Mouse (Mus musculus) heart, embryonic 12.5 days (tissue): ENCODE measurements around the gene Csmd2. TPM values are rescaled to one million over a fixed set of nuclear protein-coding genes. Genes with fewer than 3 reads are reported as not detected.
"Not testable (repeated sequence)": the region's sequence is repeated elsewhere in the genome, so short reads cannot be mapped to it uniquely, and the experiment has no call there.

Experiments
- ATAC-seq: fragments of 200-750 bp; cut with Nextera tagmentation; 2 replicates; pipeline ENCODE4 v1.8.0; 2017; ENCODE audit warnings: moderate TSS enrichment, moderate library complexity; ENCODE audit not compliant: insufficient number of reproducible peaks, low FRiP score
- H3K27ac ChIP-seq: fragments of 300-500 bp; sonication (generic); 2 replicates; pipeline ENCODE4 v1.5.1; 2016; ENCODE audit warnings: mild to moderate bottlenecking, moderate library complexity; ENCODE audit not compliant: poor library complexity, severe bottlenecking
- H3K27me3 ChIP-seq: fragments of 300-500 bp; sonication (generic); replicated peaks from 2 replicates; pipeline ENCODE4 v1.6.1; 2016; ENCODE audit warnings: mild to moderate bottlenecking, moderate library complexity
- H3K36me3 ChIP-seq: fragments of 300-500 bp; sonication (generic); 2 replicates; pipeline ENCODE4 v1.6.1; 2016; ENCODE audit warnings: mild to moderate bottlenecking, moderate library complexity
- H3K4me1 ChIP-seq: fragments of 300-500 bp; sonication (generic); replicated peaks from 2 replicates; pipeline ENCODE4 v1.6.1; 2016; ENCODE audit warnings: mild to moderate bottlenecking
- H3K4me2 ChIP-seq: fragments of 300-500 bp; sonication (generic); 2 replicates; pipeline ENCODE4 v1.6.1; 2016; ENCODE audit warnings: mild to moderate bottlenecking, moderate library complexity
- H3K4me3 ChIP-seq: fragments of 300-500 bp; sonication (generic); 2 replicates; pipeline ENCODE4 v1.5.1; 2016; ENCODE audit warnings: mild to moderate bottlenecking
- H3K9ac ChIP-seq: fragments of 300-500 bp; sonication (generic); 2 replicates; pipeline ENCODE4 v1.6.1; 2016; ENCODE audit warnings: mild to moderate bottlenecking, moderate library complexity
- H3K9me3 ChIP-seq: fragments of 300-500 bp; sonication (generic); replicated peaks from 2 replicates; pipeline ENCODE4 v1.6.1; 2016; ENCODE audit warnings: mild to moderate bottlenecking, moderate library complexity
- WGBS: fragments of 180-500 bp; shearing (Covaris S2); methylation state at CpG from one replicate; pipeline ENCODE4 v1.1.7; 2016; 5-methylcytosine and 5-hydroxymethylcytosine counted together
- polyA plus RNA-seq: library from polyadenylated mRNA; unstranded; fragments of >200 nt; fragmentation: Nextera tagmentation; extraction: Ambion mirVana; gene quantifications from 2 replicates; pipeline ENCODE4 v1.2.1, GENCODE M21; 2016

Csmd2 gene
- polyA plus RNA-seq, 1 experiment from 2014 or later = 0.06 TPM

GRCm38 (mm10) chr4:128579182-128579581 is 591.5 kb downstream of the Csmd2 start:
- ATAC-seq = no peak
- peaks cover 62% of the 10 kb centered on the region for H3K36me3 ChIP-seq

GRCm38 (mm10) chr4:128593286-128593685 is 605.6 kb downstream of the Csmd2 start:
- Histone ChIP-seq H3K4me3 (no peak overlapping the region), H3K27me3 (no peaks in the 10 kb centered on the region), H3K4me2 (no peak overlapping the region), H3K36me3 (peaks cover 42% of the 10 kb centered on the region), H3K4me1 (no peaks in the 10 kb centered on the region), H3K9ac (no peak overlapping the region), H3K27ac (no peak overlapping the region), H3K9me3 (no peaks in the 10 kb centered on the region)
- ATAC-seq = no peak
- WGBS = 89% methylated on average over 4 of the region's 4 CpGs

More at GRCm38 (mm10) chr4:128579182-128579581, 591.5 kb downstream of the Csmd2 start:
- H3K4me2 ChIP-seq = no peak overlapping the region
- no peak overlapping the region for H3K4me3 ChIP-seq
- H3K9me3 ChIP-seq = peaks cover 52% of the 10 kb centered on the region
- H3K27ac ChIP-seq = no peak overlapping the region
- WGBS = 52% methylated on average over 4 of the region's 4 CpGs
- H3K27me3 ChIP-seq = no peaks in the 10 kb centered on the region
- no peaks in the 10 kb centered on the region for H3K4me1 ChIP-seq
- H3K9ac ChIP-seq = no peak overlapping the region

DNA sequence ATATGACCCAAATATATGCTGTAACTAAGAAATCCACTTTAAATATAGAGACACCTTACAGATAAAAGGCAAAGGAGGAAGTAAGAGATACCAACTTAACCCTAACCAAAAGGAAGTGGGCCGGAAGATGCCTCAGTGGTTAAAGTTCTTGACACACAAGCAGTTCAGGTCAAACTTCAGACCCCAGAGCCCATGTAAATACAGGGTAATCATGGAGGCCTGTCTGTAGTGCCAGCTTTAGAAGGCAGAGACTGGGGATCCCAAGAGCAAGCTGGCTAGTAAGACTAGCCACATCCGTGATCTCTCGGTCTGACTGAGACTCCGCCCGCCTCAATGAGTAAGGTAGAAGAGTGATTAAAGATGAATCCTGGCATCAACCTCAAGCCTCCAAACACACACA is 606.4 kb downstream of the Csmd2 start:
- 87% methylated on average over 5 of the region's 5 CpGs for WGBS
- H3K4me1 ChIP-seq = no peaks in the 10 kb centered on the region
- no peaks in the 10 kb centered on the region for H3K9me3 ChIP-seq
- H3K27ac ChIP-seq = no peak overlapping the region
- no peak for ATAC-seq
- no peak overlapping the region for H3K4me2 ChIP-seq
- no peak overlapping the region for H3K9ac ChIP-seq
- no peak overlapping the region for H3K4me3 ChIP-seq
- H3K36me3 ChIP-seq = peaks cover 41% of the 10 kb centered on the region
- no peaks in the 10 kb centered on the region for H3K27me3 ChIP-seq

DNA sequence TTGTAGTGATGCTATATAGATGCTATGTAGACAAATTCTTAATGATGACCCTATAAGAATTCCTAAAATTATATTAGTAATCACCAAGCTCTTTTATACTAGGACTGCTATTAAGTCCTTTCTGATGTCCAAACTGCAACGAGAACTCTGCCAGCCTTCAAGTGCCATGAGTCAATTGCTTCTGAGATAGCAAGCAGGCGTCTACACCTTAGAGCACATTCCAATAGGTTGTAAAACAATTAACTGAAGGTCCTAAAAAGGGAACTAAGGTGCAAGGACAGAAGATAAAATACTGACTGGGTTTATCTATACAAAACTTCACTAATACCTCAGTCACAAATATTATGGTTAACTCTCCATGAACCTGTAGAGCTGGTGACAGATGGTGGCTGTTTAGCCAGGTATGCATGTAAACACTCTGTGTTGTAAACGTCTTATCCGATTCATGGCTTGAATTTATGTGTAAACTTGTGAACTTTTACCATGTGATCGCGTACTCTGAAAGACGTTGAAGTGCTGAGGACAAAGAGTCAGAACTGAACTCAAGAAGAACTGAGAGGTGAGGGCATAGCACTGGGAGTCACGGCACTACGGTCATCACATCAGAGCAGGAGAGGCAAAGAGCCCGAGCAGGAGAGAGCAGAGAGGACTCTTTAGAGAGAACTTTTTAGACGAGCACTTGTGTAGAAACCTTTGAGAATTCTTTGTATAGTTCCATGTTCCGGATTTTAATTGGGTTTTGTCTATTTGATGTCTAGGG is 610.3 kb downstream of the Csmd2 start:
- no peaks in the 10 kb centered on the region for H3K27me3 ChIP-seq
- peaks cover 22% of the 10 kb centered on the region for H3K36me3 ChIP-seq
- H3K4me3 ChIP-seq = no peak overlapping the region
- WGBS = 75% methylated on average over 12 of the region's 12 CpGs
- H3K9ac ChIP-seq = no peak overlapping the region
- ATAC-seq = no peak
- no peaks in the 10 kb centered on the region for H3K9me3 ChIP-seq
- H3K27ac ChIP-seq = no peak overlapping the region
- no peaks in the 10 kb centered on the region for H3K4me1 ChIP-seq
- H3K4me2 ChIP-seq = no peak overlapping the region

GRCm38 (mm10) chr4:128606586-128606985 is 618.9 kb downstream of the Csmd2 start:
- Histone ChIP-seq H3K9me3 (no peaks in the 10 kb centered on the region), H3K4me3 (no peak overlapping the region), H3K9ac (no peak overlapping the region), H3K27ac (no peak overlapping the region), H3K4me2 (no peak overlapping the region), H3K36me3 (peaks cover 26% of the 10 kb centered on the region), H3K27me3 (no peaks in the 10 kb centered on the region), H3K4me1 (peaks cover 10% of the 10 kb centered on the region)
- ATAC-seq = no peak
- 94% methylated on average over 7 of the region's 7 CpGs for WGBS

DNA sequence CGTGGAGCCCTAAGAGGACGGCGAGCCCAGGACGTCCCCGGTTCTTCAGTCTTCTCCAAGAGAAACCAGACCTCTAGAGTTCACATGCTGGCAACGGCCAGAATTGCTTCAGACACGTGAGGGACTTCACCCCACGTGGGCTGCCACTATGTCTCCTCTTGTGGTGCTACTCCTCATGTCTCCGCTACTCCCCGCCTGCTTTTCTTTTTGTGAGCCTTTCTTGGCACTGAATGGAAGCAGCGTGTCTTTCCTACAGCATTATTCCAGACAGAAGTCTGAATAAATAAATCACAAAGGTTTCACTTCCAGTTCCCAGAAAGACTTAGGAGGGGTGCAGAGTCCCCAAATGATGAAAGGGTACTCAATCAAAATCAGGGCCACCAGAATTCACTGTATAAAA is 620.0 kb downstream of the Csmd2 start:
- WGBS = 85% methylated on average over 11 of the region's 11 CpGs
- Histone ChIP-seq H3K4me3 (no peak overlapping the region), H3K27me3 (no peaks in the 10 kb centered on the region), H3K9ac (no peak overlapping the region), H3K9me3 (no peaks in the 10 kb centered on the region), H3K4me1 (peaks cover 10% of the 10 kb centered on the region), H3K36me3 (peaks cover 21% of the 10 kb centered on the region), H3K27ac (no peak overlapping the region; the same call in 1 of the 2 replicates), H3K4me2 (peak overlapping the region; percentile 11; the same call in 1 of the 2 replicates)
- ATAC-seq = no peak

- peak; percentile 56 for ATAC-seq
- Histone ChIP-seq H3K36me3 (peaks cover 3% of the 10 kb centered on the region), H3K4me2 (peak overlapping the region; percentile 76), H3K4me3 (peak overlapping the region; percentile 77), H3K4me1 (peaks cover 10% of the 10 kb centered on the region), H3K9ac (peak overlapping the region; percentile 82), H3K9me3 (no peaks in the 10 kb centered on the region), H3K27me3 (peaks cover under 1% of the 10 kb centered on the region; the same call in 1 of the 2 replicates), H3K27ac (peak overlapping the region; percentile 10; the same call in 1 of the 2 replicates)
- WGBS = 10% methylated on average over 26 of the region's 27 CpGs
These were observed 621.7 kb downstream of the Csmd2 start for GRCm38 (mm10) chr4:128609276-128609924.

DNA sequence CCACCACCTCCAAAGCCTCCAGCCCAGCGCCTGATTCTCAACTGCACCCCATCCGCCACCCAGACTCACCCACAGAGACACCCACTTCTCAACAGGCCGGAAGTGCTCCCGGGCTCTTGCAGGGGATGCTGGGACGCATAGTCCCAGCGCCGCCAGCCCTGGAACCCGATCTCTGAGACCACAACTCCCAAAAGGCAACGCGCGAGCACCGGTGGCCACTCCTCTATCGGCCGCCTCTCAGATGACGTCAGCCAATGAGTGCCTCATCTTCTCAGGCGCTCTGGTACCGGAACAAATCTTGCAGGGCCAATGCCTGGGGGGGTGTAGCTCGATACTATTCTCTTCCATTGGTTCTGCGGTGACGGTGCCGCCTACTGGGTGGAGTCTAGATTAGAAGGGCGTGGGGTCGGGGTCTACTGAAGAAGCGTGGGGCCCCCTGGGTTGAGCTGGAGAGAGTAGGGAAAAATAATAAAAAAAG is 622.3 kb downstream of the Csmd2 start, which contains the start of gene Zscan20:
TSS of gene Zscan20 (minus strand) at position 174 of the 478 bp plus-strand sequence.
- H3K27ac ChIP-seq = peak within 1 kb of the TSS; percentile 10; the same call in 1 of the 2 replicates

GRCm38 (mm10) chr4:128610706-128611105 is 623.0 kb downstream of the Csmd2 start:
- Histone ChIP-seq H3K27me3 (peaks cover 12% of the 10 kb centered on the region), H3K9me3 (no peaks in the 10 kb centered on the region), H3K9ac (no peak overlapping the region), H3K4me3 (peak overlapping the region; percentile 77), H3K4me1 (peaks cover 10% of the 10 kb centered on the region), H3K36me3 (no peaks in the 10 kb centered on the region), H3K4me2 (peak overlapping the region; percentile 34), H3K27ac (no peak overlapping the region)
- ATAC-seq = no peak
- 27% methylated on average over 10 of the region's 10 CpGs for WGBS

More for the DNA sequence above, 622.3 kb downstream of the Csmd2 start, which contains the start of gene Zscan20:
- H3K9ac ChIP-seq = peak within 1 kb of the TSS; percentile 82
- no peaks in the 10 kb centered on the region for H3K9me3 ChIP-seq
- no peaks in the 10 kb centered on the region for H3K36me3 ChIP-seq
- peak within 1 kb of the TSS; percentile 77 for H3K4me3 ChIP-seq
- H3K4me1 ChIP-seq = peaks cover 10% of the 10 kb centered on the region
- H3K4me2 ChIP-seq = peak within 1 kb of the TSS; percentile 76
- peak; percentile 97 for ATAC-seq
- peaks cover 6% of the 10 kb centered on the region for H3K27me3 ChIP-seq
- WGBS = under 1% methylated on average over 24 of the region's 24 CpGs

DNA sequence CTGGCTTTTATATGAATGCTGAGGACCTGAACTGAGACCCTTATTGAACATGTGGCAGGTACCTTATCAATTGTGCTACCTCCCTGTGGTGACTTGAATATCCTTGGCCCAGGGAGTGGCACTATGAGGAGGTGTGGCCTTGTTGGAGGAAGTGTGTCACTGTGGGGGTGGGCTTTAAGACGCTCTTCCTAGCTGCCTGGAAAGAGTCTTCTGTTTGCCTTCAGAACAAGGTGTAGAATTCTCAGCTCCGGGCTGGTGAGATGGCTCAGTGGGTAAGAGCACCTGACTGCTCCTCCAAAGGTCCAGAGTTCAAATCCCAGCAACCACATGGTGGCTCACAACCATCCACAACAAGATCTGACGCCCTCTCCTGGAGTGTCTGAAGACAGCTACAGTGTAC is 624.1 kb downstream of the Csmd2 start:
- H3K4me1 ChIP-seq, ATAC-seq, H3K4me2 ChIP-seq, H3K27ac ChIP-seq, H3K9me3 ChIP-seq, H3K4me3 ChIP-seq, H3K36me3 ChIP-seq, H3K9ac ChIP-seq: not testable (repeated sequence)
- peaks cover 22% of the 10 kb centered on the region for H3K27me3 ChIP-seq
- 74% methylated on average over 3 of the region's 3 CpGs for WGBS

GRCm38 (mm10) chr4:128613326-128613725 is 625.7 kb downstream of the Csmd2 start:
- H3K4me2 ChIP-seq = no peak overlapping the region
- no peaks in the 10 kb centered on the region for H3K36me3 ChIP-seq
- H3K27ac ChIP-seq = no peak overlapping the region
- no peak for ATAC-seq
- H3K9ac ChIP-seq = no peak overlapping the region
- H3K4me3 ChIP-seq = no peak overlapping the region
- peaks cover 31% of the 10 kb centered on the region for H3K27me3 ChIP-seq
- peaks cover 21% of the 10 kb centered on the region for H3K4me1 ChIP-seq
- no peaks in the 10 kb centered on the region for H3K9me3 ChIP-seq
- WGBS = 22% methylated on average over 8 of the region's 8 CpGs
